Mouse (Mus musculus): ENCODE results near the gene Tas2r130. TPM values are rescaled to one million over a fixed set of nuclear protein-coding genes. Genes with fewer than 3 reads are reported as not detected.
"Not testable (repeated sequence)": the region's sequence is repeated elsewhere in the genome, so short reads cannot be mapped to it uniquely, and the experiment has no call there.

The Tas2r130 gene
- polyA plus RNA-seq (2015; fragmentation: Nextera tagmentation; extraction: Ambion mirVana): not detected in 2 replicates

DNA sequence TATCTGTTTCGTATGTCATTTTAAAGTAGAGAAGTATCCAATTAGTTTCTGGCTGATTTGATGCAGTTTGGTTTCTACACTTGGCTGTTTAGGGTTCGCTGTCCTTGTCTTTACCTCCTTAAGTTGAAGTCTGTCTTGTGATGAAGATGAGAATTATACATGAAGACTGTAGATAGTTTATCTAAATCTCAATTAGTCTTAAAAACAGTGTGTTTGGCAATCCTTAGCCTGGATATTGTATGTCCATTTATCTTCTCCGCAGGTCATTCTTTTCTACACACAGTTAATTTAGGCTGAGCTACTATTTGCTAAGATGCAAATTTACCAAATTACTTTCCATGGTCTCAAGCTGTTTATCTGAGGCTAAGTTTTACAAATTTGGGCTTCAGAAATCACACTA, at the start of gene Tas2r130:
Gene Tas2r130, minus strand, starts transcription at position 101 of the 400 bp plus-strand sequence.
- Histone ChIP-seq H3K9ac (no peak within 1 kb of the TSS), H3K27me3 (no peaks in the 10 kb centered on the region), H3K36me3 (no peaks in the 10 kb centered on the region), H3K27ac (replicated peaks) (no peak within 1 kb of the TSS), H3K4me3 (no peak within 1 kb of the TSS), H3K4me2 (no peak within 1 kb of the TSS), H3K4me1 (replicated peaks) (no peaks in the 10 kb centered on the region), H3K9me3 (peaks cover 4% of the 10 kb centered on the region; the same call in 1 of the 2 replicates)
- WGBS: 82% methylated on average over 3 of the region's 3 CpGs
- ATAC-seq (ENCODE audit: low FRiP score, low read depth): no peak

DNA sequence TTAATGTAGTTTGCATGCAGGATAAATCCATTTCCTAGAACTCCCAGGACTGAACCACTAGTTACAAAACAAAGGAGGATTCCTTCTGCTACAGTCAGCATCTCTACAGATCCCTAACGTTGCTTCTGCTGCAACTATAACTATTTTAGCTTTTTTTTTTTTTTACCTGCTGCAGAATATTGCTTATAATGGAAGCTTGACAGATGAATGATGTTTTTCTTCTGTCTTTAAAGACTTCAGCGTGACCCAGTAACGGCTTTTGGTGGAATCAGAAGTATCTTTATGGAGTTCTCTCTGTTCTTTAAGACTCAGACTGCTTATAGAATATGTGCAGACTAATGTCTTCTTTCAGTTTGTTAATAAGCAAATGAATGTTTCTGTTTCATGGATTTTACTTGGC, 48.1 kb upstream of the Tas2r130 start, which contains the start of gene Tas2r106:
Gene Tas2r106, minus strand, starts transcription at position 101 of the 400 bp plus-strand sequence.
- no peaks in the 10 kb centered on the region for H3K27me3 ChIP-seq
- 75% methylated on average over 3 of the region's 3 CpGs for WGBS
- no peak within 1 kb of the TSS for H3K9ac ChIP-seq
- no peak within 1 kb of the TSS for H3K4me2 ChIP-seq
- no peaks in the 10 kb centered on the region for H3K4me1 ChIP-seq (replicated peaks)
- ATAC-seq (ENCODE audit: low FRiP score, low read depth): no peak
- no peak within 1 kb of the TSS for H3K4me3 ChIP-seq
- no peaks in the 10 kb centered on the region for H3K9me3 ChIP-seq
- no peak within 1 kb of the TSS for H3K27ac ChIP-seq (replicated peaks)
- no peaks in the 10 kb centered on the region for H3K36me3 ChIP-seq

DNA sequence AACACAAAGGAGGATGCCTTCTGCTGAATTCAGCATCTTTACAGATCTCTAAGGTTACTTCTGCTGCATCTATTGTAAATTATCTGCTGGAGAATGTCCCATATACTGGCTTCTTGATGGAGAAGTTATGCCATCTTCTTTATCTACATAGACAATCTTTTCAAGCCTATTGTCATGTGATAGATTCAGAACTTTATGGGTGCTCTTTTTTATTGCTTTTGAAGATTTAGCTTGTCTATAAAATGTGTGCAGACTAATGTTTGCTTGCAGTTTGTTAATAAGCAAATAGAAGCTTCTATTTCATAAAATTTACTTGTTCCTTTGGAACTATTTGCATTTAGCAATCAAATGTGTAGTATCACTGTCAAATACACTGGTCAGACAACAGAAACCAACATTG, 29.3 kb upstream of the Tas2r130 start, which contains the start of gene Tas2r107:
Gene Tas2r107, minus strand, starts transcription at position 101 of the 400 bp plus-strand sequence.
- Histone ChIP-seq H3K4me2 (no peak within 1 kb of the TSS), H3K36me3 (no peaks in the 10 kb centered on the region), H3K4me3 (no peak within 1 kb of the TSS), H3K4me1 (replicated peaks) (no peaks in the 10 kb centered on the region), H3K9me3 (peaks cover 11% of the 10 kb centered on the region; the same call in 1 of the 2 replicates), H3K27me3 (no peaks in the 10 kb centered on the region), H3K27ac (replicated peaks) (no peak within 1 kb of the TSS), H3K9ac (no peak within 1 kb of the TSS)
- ATAC-seq (ENCODE audit: low FRiP score, low read depth): no peak

DNA sequence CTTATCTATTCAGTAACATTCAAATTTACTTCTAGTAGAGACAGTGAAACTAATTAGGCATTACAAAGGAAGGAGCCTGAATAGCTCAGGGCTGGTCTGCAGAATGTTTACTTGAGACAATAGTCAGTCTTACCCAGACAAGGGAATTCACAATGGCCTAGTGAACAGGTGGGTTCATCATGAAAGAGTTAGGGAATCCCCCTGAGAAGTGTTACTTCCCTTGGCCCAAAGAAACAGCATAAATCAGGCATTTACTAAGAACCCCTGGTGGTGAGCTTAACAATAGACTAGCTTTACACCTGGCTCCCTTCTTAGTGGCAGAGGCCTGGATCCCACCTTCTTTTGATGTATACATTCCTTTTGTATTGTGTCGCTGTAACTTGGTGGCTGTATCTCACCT, 20.8 kb downstream of the Tas2r130 start:
- H3K4me3 ChIP-seq; H3K27ac ChIP-seq (replicated peaks); H3K9ac ChIP-seq; H3K27me3 ChIP-seq; ATAC-seq (ENCODE audit: low FRiP score, low read depth); H3K9me3 ChIP-seq; H3K4me1 ChIP-seq (replicated peaks); H3K4me2 ChIP-seq; H3K36me3 ChIP-seq: not testable (repeated sequence)
- WGBS: 96% methylated on average over 1 of the region's 1 CpGs

DNA sequence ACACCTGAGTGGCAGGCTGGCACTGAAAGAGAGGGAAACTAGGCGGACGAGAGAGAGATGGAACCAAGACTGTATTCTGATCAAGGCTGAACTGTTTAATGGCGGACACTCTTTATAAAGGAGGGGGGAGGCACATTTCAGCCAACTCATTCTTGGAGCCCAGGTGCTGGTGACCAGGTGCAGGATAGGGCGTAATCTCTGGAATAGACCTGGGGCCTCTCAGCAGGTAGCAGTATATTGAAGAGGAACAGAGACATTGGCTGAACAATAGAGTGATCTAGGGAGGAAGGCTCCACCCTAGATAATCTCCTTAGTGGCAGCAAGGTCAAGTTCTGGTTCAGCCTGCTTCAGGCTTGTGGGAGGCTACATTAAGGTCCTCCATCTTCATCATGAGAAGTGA, 25.9 kb downstream of the Tas2r130 start:
- H3K27ac ChIP-seq (replicated peaks): no peak overlapping the region
- H3K9me3 ChIP-seq: no peaks in the 10 kb centered on the region
- H3K4me3 ChIP-seq: no peak overlapping the region
- H3K9ac ChIP-seq: no peak overlapping the region
- H3K4me2 ChIP-seq: no peak overlapping the region
- no peak for ATAC-seq (ENCODE audit: low FRiP score, low read depth)
- H3K36me3 ChIP-seq: no peaks in the 10 kb centered on the region
- 90% methylated on average over 4 of the region's 4 CpGs for WGBS
- no peaks in the 10 kb centered on the region for H3K4me1 ChIP-seq (replicated peaks)
- no peaks in the 10 kb centered on the region for H3K27me3 ChIP-seq

Other genes starting within 250 kb of the Tas2r130 start
- 22.0 and 29.6 TPM in 2 replicates for gene Ybx3, start 242.4 kb downstream of the Tas2r130 start, polyA plus RNA-seq (2015; fragmentation: Nextera tagmentation; extraction: Ambion mirVana)
- gene 5430401F13Rik, start 144.5 kb downstream of the Tas2r130 start, polyA plus RNA-seq (2015; fragmentation: Nextera tagmentation; extraction: Ambion mirVana): not detected in 2 replicates
- not detected in 2 replicates for gene Gm6619, start 144.5 kb downstream of the Tas2r130 start, polyA plus RNA-seq (2015; fragmentation: Nextera tagmentation; extraction: Ambion mirVana)
- not detected in 2 replicates for gene Tas2r107, start 29.2 kb upstream of the Tas2r130 start, polyA plus RNA-seq (2015; fragmentation: Nextera tagmentation; extraction: Ambion mirVana)
- gene Tas2r106, start 48.0 kb upstream of the Tas2r130 start, polyA plus RNA-seq (2015; fragmentation: Nextera tagmentation; extraction: Ambion mirVana): not detected in 2 replicates
- gene Tas2r104, start 54.8 kb upstream of the Tas2r130 start, polyA plus RNA-seq (2015; fragmentation: Nextera tagmentation; extraction: Ambion mirVana): not detected in 2 replicates
- gene Tas2r105, start 56.6 kb upstream of the Tas2r130 start, polyA plus RNA-seq (2015; fragmentation: Nextera tagmentation; extraction: Ambion mirVana): not detected in 2 replicates
- not detected in 2 replicates for gene Tas2r114, start 59.2 kb upstream of the Tas2r130 start, polyA plus RNA-seq (2015; fragmentation: Nextera tagmentation; extraction: Ambion mirVana)